Mouse (Mus musculus) forebrain, embryonic 16.5 days (tissue): Measurements from ENCODE around the gene Reln. TPM values are rescaled to one million over a fixed set of nuclear protein-coding genes. Genes with fewer than 3 reads are reported as not detected.
A peak's percentile ranks its signal among the peaks of the same experiment; 100 is the strongest.

Source experiments
- ATAC-seq: fragments of 200-750 bp; cut with Nextera tagmentation; 2 replicates; pipeline ENCODE4 v1.8.0; 2017; ENCODE audit warnings: mild to moderate bottlenecking, moderate library complexity
- H3K27ac ChIP-seq: fragments of 300-500 bp; sonication (generic); 2 replicates; pipeline ENCODE4 v1.5.1; 2014; ENCODE audit warnings: low read length, control low read depth
- H3K27me3 ChIP-seq: fragments of 300-500 bp; sonication (generic); replicated peaks from 2 replicates; pipeline ENCODE4 v1.6.1; 2014; ENCODE audit warnings: low read length; ENCODE audit not compliant: control insufficient read depth, insufficient read depth
- H3K36me3 ChIP-seq: fragments of 300-500 bp; sonication (generic); 2 replicates; pipeline ENCODE4 v1.6.1; 2014; ENCODE audit not compliant: control insufficient read depth, insufficient read depth
- H3K4me1 ChIP-seq: fragments of 300-500 bp; sonication (generic); replicated peaks from 2 replicates; pipeline ENCODE4 v1.6.1; 2014; ENCODE audit warnings: low read length; ENCODE audit not compliant: control insufficient read depth, insufficient read depth
- H3K4me2 ChIP-seq: fragments of 300-500 bp; sonication (generic); 2 replicates; pipeline ENCODE4 v1.6.1; 2014; ENCODE audit warnings: mild to moderate bottlenecking, low read length, control low read depth
- H3K4me3 ChIP-seq: fragments of 300-500 bp; sonication (generic); replicated peaks from 2 replicates; pipeline ENCODE4 v1.5.1; 2014; ENCODE audit warnings: mild to moderate bottlenecking, low read length, control low read depth
- H3K9ac ChIP-seq: fragments of 300-500 bp; sonication (generic); replicated peaks from 2 replicates; pipeline ENCODE4 v1.6.1; 2014; ENCODE audit warnings: low read depth, low read length, control low read depth
- H3K9me3 ChIP-seq: fragments of 300-500 bp; sonication (generic); 2 replicates; pipeline ENCODE4 v1.6.1; 2016; ENCODE audit warnings: low read length; ENCODE audit not compliant: control insufficient read depth
- WGBS: fragments of 180-500 bp; shearing (Covaris S2); extraction: QIAGEN DNeasy Blood & Tissue Kit; methylation state at CpG from one replicate; pipeline ENCODE4 v1.1.7; 2014; 5-methylcytosine and 5-hydroxymethylcytosine counted together
- polyA plus RNA-seq: library from polyadenylated mRNA; unstranded; fragments of >200 nt; fragmentation: Nextera tagmentation; extraction: Ambion mirVana; gene quantifications from 2 replicates; pipeline ENCODE4 v1.2.1, GENCODE M21; 2015

Gene Reln
- polyA plus RNA-seq, 1 experiment from 2014 or later = 63.3 TPM

- Histone ChIP-seq H3K36me3 (no peaks in the 10 kb centered on the region), H3K9ac (no peak overlapping the region), H3K9me3 (no peaks in the 10 kb centered on the region), H3K27ac (no peak overlapping the region), H3K27me3 (peaks cover 23% of the 10 kb centered on the region), H3K4me3 (peak overlapping the region; percentile 5; the same call in 1 of the 2 replicates), H3K4me2 (no peak overlapping the region), H3K4me1 (peaks cover 25% of the 10 kb centered on the region)
- no peak for ATAC-seq
- WGBS = 77% methylated on average over 7 of the region's 7 CpGs
These were observed 2.0 kb downstream of the Reln start for GRCm38 (mm10) chr5:22342461-22342860.

GRCm38 (mm10) chr5:22340991-22341390, 3.5 kb downstream of the Reln start:
- H3K9me3 ChIP-seq = no peaks in the 10 kb centered on the region
- H3K4me1 ChIP-seq = peaks cover 20% of the 10 kb centered on the region
- H3K4me2 ChIP-seq = no peak overlapping the region
- no peak for ATAC-seq
- no peak overlapping the region for H3K4me3 ChIP-seq
- peaks cover 15% of the 10 kb centered on the region for H3K27me3 ChIP-seq
- no peak overlapping the region for H3K9ac ChIP-seq
- no peak overlapping the region for H3K27ac ChIP-seq
- no peaks in the 10 kb centered on the region for H3K36me3 ChIP-seq
- 91% methylated on average over 8 of the region's 8 CpGs for WGBS

- H3K4me1 ChIP-seq = no peaks in the 10 kb centered on the region
- WGBS = 78% methylated on average over 3 of the region's 3 CpGs
- no peak for ATAC-seq
- H3K36me3 ChIP-seq = no peaks in the 10 kb centered on the region
- no peak overlapping the region for H3K4me3 ChIP-seq
- H3K9ac ChIP-seq = no peak overlapping the region
- peaks cover 5% of the 10 kb centered on the region; the same call in 1 of the 2 replicates for H3K9me3 ChIP-seq
- H3K27me3 ChIP-seq = no peaks in the 10 kb centered on the region; the same call in 1 of the 2 replicates
- no peak overlapping the region for H3K4me2 ChIP-seq
- H3K27ac ChIP-seq = no peak overlapping the region
These were observed 9.1 kb downstream of the Reln start for GRCm38 (mm10) chr5:22335408-22335807.

DNA sequence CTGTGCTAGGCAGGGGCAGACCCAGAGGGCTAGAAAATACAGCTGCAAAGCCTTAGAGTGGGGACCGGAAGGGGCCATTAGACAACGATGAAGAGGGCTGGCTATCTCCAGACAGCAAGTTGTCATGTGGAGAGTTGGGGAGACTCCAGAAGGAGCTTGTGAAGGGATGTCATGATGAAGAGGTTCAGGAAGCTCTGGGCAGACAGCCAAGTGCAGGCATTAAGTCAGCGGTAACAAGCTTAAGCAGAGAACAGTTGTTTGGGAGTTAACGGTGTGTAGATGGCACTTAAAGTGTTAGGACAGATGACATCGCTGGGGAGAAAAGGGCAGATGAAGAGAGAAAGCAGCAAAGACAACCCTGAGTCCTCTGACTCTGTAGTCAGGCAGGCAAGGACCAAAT, 13.7 kb downstream of the Reln start:
- ATAC-seq = no peak
- Histone ChIP-seq H3K9ac (no peak overlapping the region), H3K9me3 (peaks cover 5% of the 10 kb centered on the region; the same call in 1 of the 2 replicates), H3K27me3 (no peaks in the 10 kb centered on the region), H3K4me1 (no peaks in the 10 kb centered on the region), H3K4me2 (no peak overlapping the region), H3K27ac (no peak overlapping the region), H3K36me3 (no peaks in the 10 kb centered on the region), H3K4me3 (no peak overlapping the region)
- 26% methylated on average over 5 of the region's 5 CpGs for WGBS

DNA sequence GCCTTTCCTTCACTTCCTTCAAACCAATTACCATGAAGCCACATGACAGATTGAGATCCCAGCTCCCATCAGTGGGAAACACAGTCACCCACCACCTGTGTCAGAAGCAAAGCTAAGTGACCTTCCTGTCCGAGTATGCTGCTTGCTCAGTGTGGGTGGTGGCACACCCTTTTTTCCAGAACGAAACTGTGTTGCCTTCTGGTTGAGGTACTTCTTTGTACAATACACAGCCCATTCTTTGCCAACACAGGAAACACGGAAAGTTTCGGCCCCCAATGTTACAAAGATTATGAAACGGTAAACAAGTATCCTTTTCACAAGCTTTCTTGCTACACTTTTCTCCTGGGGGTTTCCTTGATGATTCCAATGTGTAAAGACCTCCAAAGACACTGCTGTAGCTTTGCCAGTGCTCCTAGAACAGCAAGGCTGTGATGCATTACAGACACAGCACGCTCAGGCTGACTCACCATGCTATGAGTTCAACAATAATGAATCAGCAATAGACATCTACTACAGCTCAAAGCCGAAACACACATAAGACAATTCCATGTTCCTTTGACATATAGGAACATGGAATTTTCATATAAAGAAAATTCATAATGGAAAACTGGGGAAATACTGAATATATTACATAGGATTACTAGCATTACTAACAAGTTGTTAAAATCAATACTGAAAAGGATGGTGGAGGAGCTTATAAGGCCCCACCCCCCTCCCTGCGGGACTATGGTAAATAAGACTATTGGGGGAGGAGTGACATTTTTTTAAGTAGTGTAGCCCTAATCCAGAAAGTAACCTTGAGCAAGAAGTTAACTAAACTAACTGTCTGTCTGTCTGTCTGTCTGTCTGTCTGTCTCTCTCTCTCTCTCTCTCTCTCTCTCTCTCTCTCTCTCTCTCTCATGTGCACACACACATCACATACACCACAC, 15.8 kb downstream of the Reln start:
- ATAC-seq = no peak
- no peak overlapping the region for H3K9ac ChIP-seq
- no peaks in the 10 kb centered on the region for H3K27me3 ChIP-seq
- WGBS = 87% methylated on average over 8 of the region's 8 CpGs
- peaks cover 4% of the 10 kb centered on the region; the same call in 1 of the 2 replicates for H3K9me3 ChIP-seq
- no peak overlapping the region for H3K4me2 ChIP-seq
- no peaks in the 10 kb centered on the region for H3K4me1 ChIP-seq
- H3K27ac ChIP-seq = no peak overlapping the region
- no peaks in the 10 kb centered on the region for H3K36me3 ChIP-seq
- no peak overlapping the region for H3K4me3 ChIP-seq

DNA sequence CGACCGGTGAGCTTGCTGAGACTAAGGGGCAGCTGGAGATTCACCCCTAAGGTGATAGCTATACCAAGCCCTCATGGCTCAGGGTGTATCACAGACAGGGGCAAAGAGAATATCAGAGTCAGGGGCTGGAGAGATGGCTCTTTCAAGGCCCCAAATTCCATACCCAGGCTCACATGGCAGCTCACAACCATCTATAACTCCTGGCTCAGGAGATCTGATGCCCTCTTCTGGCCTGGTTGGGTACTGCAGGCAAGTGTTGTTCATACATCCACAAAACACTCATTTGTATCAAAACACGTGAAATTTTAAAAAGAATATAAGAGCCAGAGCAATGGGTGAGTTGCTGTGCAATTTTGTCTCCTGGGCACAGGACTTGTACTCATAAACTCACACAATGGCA, 17.3 kb downstream of the Reln start:
- H3K9me3 ChIP-seq = no peaks in the 10 kb centered on the region
- whole genome bisulfite sequencing = 80% methylated on average over 3 of the region's 3 CpGs
- no peaks in the 10 kb centered on the region for H3K27me3 ChIP-seq
- no peak for ATAC-seq
- H3K4me3 ChIP-seq = no peak overlapping the region
- no peak overlapping the region for H3K9ac ChIP-seq
- H3K4me1 ChIP-seq = no peaks in the 10 kb centered on the region
- H3K4me2 ChIP-seq = no peak overlapping the region
- H3K36me3 ChIP-seq = no peaks in the 10 kb centered on the region
- no peak overlapping the region for H3K27ac ChIP-seq

DNA sequence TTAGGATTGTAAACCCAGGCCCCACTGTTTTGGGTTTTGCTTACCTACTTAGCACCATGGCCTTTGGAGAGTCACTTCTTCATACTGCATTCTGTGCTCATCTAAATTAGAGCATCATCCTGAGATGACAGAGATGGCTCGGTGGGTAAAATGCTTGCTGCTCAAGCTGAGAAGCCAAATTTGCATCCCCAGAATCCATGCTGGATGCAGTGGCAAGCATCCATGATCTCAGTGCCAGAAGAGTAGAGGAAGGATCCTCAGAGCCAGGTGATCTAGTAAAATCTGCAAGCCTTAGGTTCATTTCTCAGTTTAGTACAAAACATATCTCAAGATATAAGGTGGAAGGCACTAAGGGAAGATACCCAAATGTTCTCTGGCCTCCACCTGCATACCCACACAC, 20.7 kb downstream of the Reln start:
- Histone ChIP-seq H3K27me3 (no peaks in the 10 kb centered on the region), H3K9ac (no peak overlapping the region), H3K4me3 (no peak overlapping the region), H3K27ac (no peak overlapping the region), H3K36me3 (no peaks in the 10 kb centered on the region), H3K9me3 (no peaks in the 10 kb centered on the region), H3K4me2 (no peak overlapping the region), H3K4me1 (no peaks in the 10 kb centered on the region)
- 67% methylated on average over 1 of the region's 1 CpGs for WGBS
- no peak for ATAC-seq

DNA sequence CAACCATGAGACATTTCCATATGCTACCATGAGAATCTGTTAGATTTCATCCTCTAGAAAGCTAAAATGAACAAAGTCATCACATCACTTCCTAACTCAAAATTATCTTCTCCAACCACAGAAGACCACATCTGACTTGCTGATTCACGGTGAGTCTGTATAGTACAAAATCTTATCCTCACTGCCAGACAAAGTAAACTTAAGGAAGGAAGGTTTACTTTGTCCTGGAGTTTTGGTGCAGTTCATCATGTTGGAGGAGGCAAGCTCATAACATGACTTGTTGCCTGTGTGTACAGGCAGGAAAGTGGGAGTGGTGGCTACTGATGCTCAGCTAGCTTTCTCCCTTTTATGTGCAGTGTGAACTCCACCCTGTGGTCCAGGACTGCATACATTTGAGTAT, 26.7 kb downstream of the Reln start:
- no peak overlapping the region for H3K9ac ChIP-seq
- no peaks in the 10 kb centered on the region for H3K9me3 ChIP-seq
- H3K27ac ChIP-seq = no peak overlapping the region
- no peak overlapping the region for H3K4me3 ChIP-seq
- H3K4me2 ChIP-seq = no peak overlapping the region
- no peaks in the 10 kb centered on the region for H3K36me3 ChIP-seq
- H3K4me1 ChIP-seq = no peaks in the 10 kb centered on the region
- ATAC-seq = no peak
- 97% methylated on average over 1 of the region's 1 CpGs for WGBS
- no peaks in the 10 kb centered on the region for H3K27me3 ChIP-seq

- no peaks in the 10 kb centered on the region for H3K9me3 ChIP-seq
- H3K36me3 ChIP-seq = no peaks in the 10 kb centered on the region
- H3K4me3 ChIP-seq = no peak overlapping the region
- no peaks in the 10 kb centered on the region for H3K27me3 ChIP-seq
- no peak for ATAC-seq
- H3K4me2 ChIP-seq = no peak overlapping the region
- no peak overlapping the region for H3K27ac ChIP-seq
- 91% methylated on average over 7 of the region's 7 CpGs for WGBS
- H3K9ac ChIP-seq = no peak overlapping the region
- H3K4me1 ChIP-seq = no peaks in the 10 kb centered on the region
These were observed 28.0 kb downstream of the Reln start for GRCm38 (mm10) chr5:22316471-22316870.
